Mouse (Mus musculus) heart, postnatal 0 days (tissue): ENCODE results near the gene Cd36. TPM values are rescaled to one million over a fixed set of nuclear protein-coding genes. Genes with fewer than 3 reads are reported as not detected.

Source experiments
- ATAC-seq: fragments of 200-750 bp; cut with Nextera tagmentation; 2 replicates; pipeline ENCODE4 v1.8.0; 2017; ENCODE audit warnings: low read depth, moderate number of reproducible peaks, moderate library complexity; ENCODE audit not compliant: insufficient read depth
- DNase-seq: peaks from one replicate; pipeline ENCODE4 v3.0.0-alpha.2; 2016; ENCODE audit warnings: low spot score
- H3K27ac ChIP-seq: fragments of 300-500 bp; sonication (generic); 2 replicates; pipeline ENCODE4 v1.5.1; 2014; ENCODE audit warnings: low read depth, mild to moderate bottlenecking
- H3K27me3 ChIP-seq: fragments of 300-500 bp; sonication (generic); 2 replicates; pipeline ENCODE4 v1.6.1; 2014; ENCODE audit warnings: low read length, mixed read lengths; ENCODE audit not compliant: control insufficient read depth, insufficient read depth
- H3K36me3 ChIP-seq: fragments of 300-500 bp; sonication (generic); replicated peaks from 2 replicates; pipeline ENCODE4 v1.6.1; 2014; ENCODE audit warnings: low read length, mixed read lengths; ENCODE audit not compliant: control insufficient read depth, insufficient read depth
- H3K4me1 ChIP-seq: fragments of 300-500 bp; sonication (generic); 2 replicates; pipeline ENCODE4 v1.6.1; 2014; ENCODE audit warnings: antibody characterized with exemption; ENCODE audit not compliant: control insufficient read depth, insufficient read depth
- H3K4me2 ChIP-seq: fragments of 300-500 bp; sonication (generic); 2 replicates; pipeline ENCODE4 v1.6.1; 2014; ENCODE audit warnings: low read depth, mild to moderate bottlenecking, low read length, moderate library complexity
- H3K4me3 ChIP-seq: fragments of 300-500 bp; sonication (generic); 2 replicates; pipeline ENCODE4 v1.5.1; 2014; ENCODE audit warnings: low read depth, low read length
- H3K9ac ChIP-seq: fragments of 300-500 bp; sonication (generic); replicated peaks from 2 replicates; pipeline ENCODE4 v1.6.1; 2014; ENCODE audit warnings: low read depth, low read length, mixed read lengths
- H3K9me3 ChIP-seq: fragments of 300-500 bp; sonication (generic); replicated peaks from 2 replicates; pipeline ENCODE4 v1.6.1; 2016; ENCODE audit warnings: low read length; ENCODE audit not compliant: control insufficient read depth
- CTCF ChIP-seq: IDR thresholded peaks from 2 replicates; pipeline ENCODE4 v1.5.1; 2016; ENCODE audit warnings: antibody characterized with exemption, control low read depth, low read depth
- EP300 ChIP-seq: IDR thresholded peaks from 2 replicates; pipeline ENCODE4 v1.6.1; 2016; ENCODE audit warnings: antibody characterized with exemption, low read depth
- WGBS: fragments of 180-500 bp; shearing (Covaris S2); extraction: QIAGEN DNeasy Blood & Tissue Kit; methylation state at CpG from one replicate; pipeline ENCODE4 v1.1.7; 2014; 5-methylcytosine and 5-hydroxymethylcytosine counted together
- polyA plus RNA-seq: library from polyadenylated mRNA; unstranded; fragments of >200 nt; fragmentation: Nextera tagmentation; extraction: Ambion mirVana; gene quantifications from 2 replicates; pipeline ENCODE4 v1.2.1, GENCODE M21; 2015
- total RNA-seq: library from RNA; depleted of rRNA; stranded (reverse); fragments of >200 nt; gene quantifications from 2 replicates; pipeline ENCODE4 v1.2.3, GENCODE M21; 2014; ENCODE audit warnings: low replicate concordance

Gene Cd36
- total and polyA plus RNA-seq, 2 experiments from 2014 or later = 526 to 603 TPM

GRCm38 (mm10) chr5:17849582-17849981 lies 39.0 kb downstream of the Cd36 start:
- Histone ChIP-seq H3K9me3 (no peaks in the 10 kb centered on the region), H3K36me3 (no peaks in the 10 kb centered on the region), H3K4me2 (peak overlapping the region; percentile 28; the same call in 1 of the 2 replicates), H3K4me3 (peak overlapping the region; percentile 40), H3K27ac (peak overlapping the region; percentile 69), H3K9ac (0 out of 2 replicates have a peak overlapping the region, but pooled peaks have one; percentile 21), H3K27me3 (no peaks in the 10 kb centered on the region), H3K4me1 (peaks cover 3% of the 10 kb centered on the region; the same call in 1 of the 2 replicates)
- ATAC-seq = peak; percentile 94
- DNase-seq = peak; percentile 91
- WGBS = 39% methylated on average over 1 of the region's 1 CpGs
- TF ChIP-seq EP300 (no peak), CTCF (no peak)

GRCm38 (mm10) chr5:17848733-17849132 lies 39.9 kb downstream of the Cd36 start:
- TF ChIP-seq EP300 (no peak), CTCF (no peak)
- H3K4me1 ChIP-seq = peaks cover 10% of the 10 kb centered on the region; the same call in 1 of the 2 replicates
- 66% methylated on average over 2 of the region's 2 CpGs for WGBS
- peak overlapping the region; percentile 32; the same call in 1 of the 2 replicates for H3K27ac ChIP-seq
- H3K27me3 ChIP-seq = no peaks in the 10 kb centered on the region
- ATAC-seq (no peak), DNase-seq (no peak)
- no peaks in the 10 kb centered on the region for H3K36me3 ChIP-seq
- H3K4me2 ChIP-seq = peak overlapping the region; percentile 56
- H3K9me3 ChIP-seq = no peaks in the 10 kb centered on the region
- peak overlapping the region; percentile 41 for H3K4me3 ChIP-seq
- no peak overlapping the region for H3K9ac ChIP-seq

GRCm38 (mm10) chr5:17848267-17848666 lies 40.3 kb downstream of the Cd36 start:
- DNase-seq = no peak
- WGBS = 73% methylated on average over 1 of the region's 1 CpGs
- H3K27ac ChIP-seq = peak overlapping the region; percentile 45

GRCm38 (mm10) chr5:17843921-17844320 lies 44.7 kb downstream of the Cd36 start:
- Histone ChIP-seq H3K36me3 (no peaks in the 10 kb centered on the region), H3K27me3 (no peaks in the 10 kb centered on the region), H3K27ac (peak overlapping the region; percentile 92), H3K4me1 (peaks cover 19% of the 10 kb centered on the region), H3K9ac (no peak overlapping the region), H3K4me2 (no peak overlapping the region), H3K4me3 (no peak overlapping the region), H3K9me3 (no peaks in the 10 kb centered on the region)
- TF ChIP-seq CTCF (no peak), EP300 (peak; percentile 44)
- DNase-seq (peak; percentile 87), ATAC-seq (peak; percentile 76)
- WGBS = 14% methylated on average over 3 of the region's 3 CpGs

More at GRCm38 (mm10) chr5:17848267-17848666, 40.3 kb downstream of the Cd36 start:
- Histone ChIP-seq H3K27me3 (no peaks in the 10 kb centered on the region), H3K36me3 (no peaks in the 10 kb centered on the region), H3K4me3 (peak overlapping the region; percentile 41), H3K4me1 (peaks cover 14% of the 10 kb centered on the region), H3K9me3 (no peaks in the 10 kb centered on the region), H3K9ac (0 out of 2 replicates have a peak overlapping the region, but pooled peaks have one; percentile 22), H3K4me2 (peak overlapping the region; percentile 56)
- no peak for TF ChIP-seq CTCF
- no peak for ATAC-seq

GRCm38 (mm10) chr5:17843316-17843715 lies 45.3 kb downstream of the Cd36 start:
- Histone ChIP-seq H3K9ac (no peak overlapping the region), H3K36me3 (no peaks in the 10 kb centered on the region), H3K27ac (peak overlapping the region; percentile 92), H3K4me2 (no peak overlapping the region), H3K4me3 (no peak overlapping the region), H3K27me3 (no peaks in the 10 kb centered on the region), H3K9me3 (no peaks in the 10 kb centered on the region), H3K4me1 (peaks cover 19% of the 10 kb centered on the region)
- TF ChIP-seq EP300 (no peak), CTCF (no peak)
- 34% methylated on average over 5 of the region's 5 CpGs for WGBS
- ATAC-seq (no peak; the same call in 1 of the 2 replicates), DNase-seq (no peak)

GRCm38 (mm10) chr5:17842111-17842729 lies 46.4 kb downstream of the Cd36 start:
- DNase-seq (no peak), ATAC-seq (no peak)
- TF ChIP-seq EP300 = no peak
- no peak for TF ChIP-seq CTCF
- no peak overlapping the region for H3K4me2 ChIP-seq
- H3K9ac ChIP-seq = no peak overlapping the region
- no peaks in the 10 kb centered on the region for H3K9me3 ChIP-seq
- peaks cover 19% of the 10 kb centered on the region for H3K4me1 ChIP-seq
- no peaks in the 10 kb centered on the region for H3K27me3 ChIP-seq
- H3K4me3 ChIP-seq = no peak overlapping the region
- WGBS = 81% methylated on average over 7 of the region's 7 CpGs
- H3K27ac ChIP-seq = peak overlapping the region; percentile 55
- no peaks in the 10 kb centered on the region for H3K36me3 ChIP-seq
